Mouse (Mus musculus) forebrain, postnatal 0 days (tissue): ENCODE results near the gene Fam102b. TPM values are rescaled to one million over a fixed set of nuclear protein-coding genes. Genes with fewer than 3 reads are reported as not detected.

ENCODE experiments used
- ATAC-seq: fragments of 200-750 bp; cut with Nextera tagmentation; 2 replicates; pipeline ENCODE4 v1.8.0; 2017; ENCODE audit warnings: mild to moderate bottlenecking, moderate library complexity
- DNase-seq: peaks from one replicate; pipeline ENCODE4 v3.0.0-alpha.2; 2015
- H3K27ac ChIP-seq: fragments of 300-500 bp; sonication (generic); 2 replicates; pipeline ENCODE4 v1.5.1; 2014; ENCODE audit warnings: low read depth, mild to moderate bottlenecking, antibody characterized with exemption, low read length, moderate library complexity, mixed read lengths
- H3K27me3 ChIP-seq: fragments of 300-500 bp; sonication (generic); 2 replicates; pipeline ENCODE4 v1.6.1; 2014; ENCODE audit warnings: mild to moderate bottlenecking, low read length, mixed read lengths; ENCODE audit not compliant: insufficient read depth
- H3K36me3 ChIP-seq: fragments of 300-500 bp; sonication (generic); 2 replicates; pipeline ENCODE4 v1.6.1; 2014; ENCODE audit warnings: mild to moderate bottlenecking, moderate library complexity; ENCODE audit not compliant: insufficient read depth
- H3K4me1 ChIP-seq: fragments of 300-500 bp; sonication (generic); 2 replicates; pipeline ENCODE4 v1.6.1; 2014; ENCODE audit warnings: antibody characterized with exemption; ENCODE audit not compliant: insufficient read depth
- H3K4me2 ChIP-seq: fragments of 300-500 bp; sonication (generic); 2 replicates; pipeline ENCODE4 v1.6.1; 2014; ENCODE audit warnings: low read depth, mild to moderate bottlenecking, moderate library complexity
- H3K4me3 ChIP-seq: fragments of 300-500 bp; sonication (generic); 2 replicates; pipeline ENCODE4 v1.5.1; 2014; ENCODE audit warnings: low read depth, low read length, mixed read lengths
- H3K9ac ChIP-seq: fragments of 300-500 bp; sonication (generic); 2 replicates; pipeline ENCODE4 v1.6.1; 2014; ENCODE audit warnings: mild to moderate bottlenecking
- H3K9me3 ChIP-seq: fragments of 300-500 bp; sonication (generic); 2 replicates; pipeline ENCODE4 v1.6.1; 2016; ENCODE audit warnings: low read length
- CTCF ChIP-seq: sonication (generic); IDR thresholded peaks from 2 replicates; pipeline ENCODE4 v1.5.1; 2016; ENCODE audit warnings: antibody characterized with exemption, control low read depth, low read depth
- WGBS: fragments of 180-500 bp; shearing (Covaris S2); extraction: QIAGEN DNeasy Blood & Tissue Kit; methylation state at CpG from one replicate; pipeline ENCODE4 v1.1.7; 2014; 5-methylcytosine and 5-hydroxymethylcytosine counted together
- polyA plus RNA-seq: library from polyadenylated mRNA; unstranded; fragments of >200 nt; fragmentation: Nextera tagmentation; extraction: Ambion mirVana; gene quantifications from 2 replicates; pipeline ENCODE4 v1.2.1, GENCODE M21; 2015
- total RNA-seq: library from RNA; depleted of rRNA; stranded (reverse); fragments of >200 nt; gene quantifications from 2 replicates; pipeline ENCODE4 v1.2.3, GENCODE M21; 2014

Fam102b gene
- total and polyA plus RNA-seq, 2 experiments from 2014 or later: 26.8 to 99.9 TPM

GRCm38 (mm10) chr3:108961226-108961625 lies 66.2 kb downstream of the Fam102b start:
- H3K36me3 ChIP-seq: no peaks in the 10 kb centered on the region
- peak; percentile 95 for ATAC-seq
- H3K4me1 ChIP-seq: peaks cover 9% of the 10 kb centered on the region; the same call in 1 of the 2 replicates
- no peak overlapping the region; the same call in 1 of the 2 replicates for H3K9ac ChIP-seq
- 23% methylated on average over 7 of the region's 7 CpGs for WGBS
- peak overlapping the region; percentile 59 for H3K27ac ChIP-seq
- no peak for TF ChIP-seq CTCF
- H3K27me3 ChIP-seq: no peaks in the 10 kb centered on the region
- H3K4me2 ChIP-seq: peak overlapping the region; percentile 29
- DNase-seq: peak; percentile 65
- no peaks in the 10 kb centered on the region for H3K9me3 ChIP-seq
- H3K4me3 ChIP-seq: no peak overlapping the region

DNA sequence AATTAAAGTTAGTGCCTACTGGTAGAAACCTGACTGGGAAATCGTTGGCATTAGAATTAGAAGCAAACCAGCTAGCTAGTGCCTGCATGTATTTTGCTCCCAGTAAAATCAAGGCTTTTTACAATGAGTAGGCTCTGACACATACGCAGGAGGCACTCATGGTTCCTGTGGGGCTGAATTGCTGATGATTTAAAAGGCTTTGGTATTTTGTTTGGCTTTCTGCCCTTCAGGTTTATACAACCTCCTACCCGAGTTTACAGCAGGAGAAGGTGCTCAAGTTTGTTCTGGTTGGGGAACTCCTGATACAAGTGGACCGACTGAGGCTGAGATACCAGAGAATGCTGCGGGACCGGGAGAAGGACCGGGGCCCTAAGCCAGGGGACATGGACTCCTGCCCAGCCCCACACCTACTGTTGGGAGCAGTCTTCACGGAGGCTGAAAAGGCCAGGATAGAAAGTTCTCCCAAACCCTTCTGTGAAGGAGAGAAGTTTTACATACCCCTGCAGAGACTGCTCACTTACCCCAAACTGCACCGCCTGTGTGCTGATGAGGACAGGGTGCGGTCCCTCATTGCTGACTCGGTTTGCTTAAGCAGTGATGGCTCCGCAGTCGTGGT lies 67.6 kb downstream of the Fam102b start:
- Histone ChIP-seq H3K27me3 (no peaks in the 10 kb centered on the region), H3K4me2 (no peak overlapping the region), H3K9me3 (no peaks in the 10 kb centered on the region), H3K9ac (no peak overlapping the region), H3K4me3 (no peak overlapping the region), H3K4me1 (peaks cover 9% of the 10 kb centered on the region; the same call in 1 of the 2 replicates), H3K36me3 (no peaks in the 10 kb centered on the region), H3K27ac (no peak overlapping the region)
- no peak for ATAC-seq
- 72% methylated on average over 13 of the region's 13 CpGs for WGBS
- no peak for DNase-seq
- no peak for TF ChIP-seq CTCF

DNA sequence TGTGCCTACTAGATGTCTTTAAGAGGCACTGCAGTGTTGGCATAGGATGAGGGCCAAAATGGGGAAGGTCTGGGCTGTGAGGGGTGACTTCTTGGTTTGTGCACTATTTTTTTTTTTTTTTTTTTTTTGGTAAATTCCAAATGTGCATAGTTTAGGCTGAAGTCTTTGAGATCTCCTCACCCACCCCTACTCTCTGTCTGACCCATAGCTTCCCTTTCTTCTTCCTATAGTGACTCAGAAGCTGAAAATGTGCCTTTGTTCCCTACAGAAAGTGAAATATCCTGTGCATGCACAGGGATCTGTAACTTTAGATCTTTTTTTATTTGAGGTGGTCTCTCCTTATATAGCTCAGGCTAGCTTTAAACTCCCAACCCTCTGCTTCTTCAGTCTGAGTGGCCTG lies 69.4 kb downstream of the Fam102b start:
- H3K4me2 ChIP-seq: no peak overlapping the region
- no peaks in the 10 kb centered on the region for H3K36me3 ChIP-seq
- H3K27ac ChIP-seq: no peak overlapping the region
- H3K4me1 ChIP-seq: peaks cover 9% of the 10 kb centered on the region; the same call in 1 of the 2 replicates
- H3K27me3 ChIP-seq: no peaks in the 10 kb centered on the region
- no peak overlapping the region for H3K4me3 ChIP-seq
- DNase-seq (no peak), ATAC-seq (no peak)
- H3K9me3 ChIP-seq: no peaks in the 10 kb centered on the region
- no peak for TF ChIP-seq CTCF
- H3K9ac ChIP-seq: no peak overlapping the region

DNA sequence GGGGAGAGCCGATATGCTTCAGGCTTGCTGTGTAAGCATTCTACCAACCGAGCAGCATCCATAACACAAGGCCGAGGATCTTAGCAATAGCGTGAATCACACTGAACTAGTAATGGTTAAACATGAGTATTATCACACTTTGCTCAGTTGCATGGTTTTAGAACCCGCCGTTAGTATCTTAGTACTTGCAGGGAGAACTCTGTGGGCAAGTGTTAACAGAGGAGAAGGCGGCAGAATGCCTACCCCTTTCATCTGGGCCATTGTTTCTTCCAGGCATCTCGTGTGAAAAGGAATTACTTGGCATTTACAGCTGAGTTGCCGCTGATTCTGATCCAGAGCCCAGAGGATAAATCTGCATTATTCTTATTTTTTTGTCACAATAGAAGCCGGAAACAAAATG lies 86.4 kb downstream of the Fam102b start:
- no peak overlapping the region; the same call in 1 of the 2 replicates for H3K4me3 ChIP-seq
- H3K27ac ChIP-seq: no peak overlapping the region
- WGBS: 51% methylated on average over 10 of the region's 10 CpGs
- ATAC-seq (peak; percentile 29; the same call in 1 of the 2 replicates), DNase-seq (no peak)
- H3K4me2 ChIP-seq: no peak overlapping the region
- no peak overlapping the region for H3K9ac ChIP-seq
- H3K4me1 ChIP-seq: no peaks in the 10 kb centered on the region
- no peak for TF ChIP-seq CTCF
- no peaks in the 10 kb centered on the region for H3K27me3 ChIP-seq
- no peaks in the 10 kb centered on the region for H3K36me3 ChIP-seq
- H3K9me3 ChIP-seq: no peaks in the 10 kb centered on the region

DNA sequence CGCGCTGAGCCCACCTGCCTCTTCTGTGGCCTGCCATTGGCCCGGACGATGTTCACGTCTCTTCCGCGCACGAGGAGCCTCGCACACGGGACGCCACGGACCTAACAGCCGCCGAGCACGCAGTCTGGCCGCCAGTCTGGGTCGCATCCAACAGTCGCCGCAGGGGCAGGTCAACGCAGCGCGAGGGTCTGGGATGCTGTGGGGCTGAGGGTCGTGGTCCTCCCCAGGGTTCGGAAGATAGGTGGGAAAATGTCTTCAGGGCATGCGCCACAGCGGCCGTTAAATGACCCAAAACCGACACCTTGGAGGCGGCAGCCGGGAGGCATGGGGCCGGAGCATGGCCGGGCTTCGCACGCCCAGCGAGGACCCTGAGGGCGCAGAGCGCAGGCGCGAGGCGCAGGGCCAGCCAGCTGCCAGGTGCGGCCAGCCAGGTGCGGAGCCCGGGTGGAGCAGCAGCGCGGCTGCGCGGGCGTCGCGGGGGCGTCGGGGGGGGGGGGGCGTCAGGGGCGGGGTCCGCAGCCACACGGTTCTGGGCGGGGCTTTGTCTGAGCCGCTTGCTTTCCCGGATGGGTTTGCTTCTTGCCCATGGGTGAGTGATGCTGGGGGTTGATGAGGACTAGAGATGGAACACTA lies 87.3 kb downstream of the Fam102b start, which contains the start of gene Gm9857:
TSS of gene Gm9857 (minus strand) at position 445 of the 633 bp plus-strand sequence.
- Histone ChIP-seq H3K27ac (no peak within 1 kb of the TSS), H3K9me3 (no peaks in the 10 kb centered on the region), H3K9ac (no peak within 1 kb of the TSS), H3K36me3 (no peaks in the 10 kb centered on the region), H3K27me3 (no peaks in the 10 kb centered on the region), H3K4me3 (peak within 1 kb of the TSS; percentile 29), H3K4me1 (no peaks in the 10 kb centered on the region), H3K4me2 (peak within 1 kb of the TSS; percentile 47)
- 66% methylated on average over 46 of the region's 59 CpGs for WGBS
- ATAC-seq: peak; percentile 83
- no peak for TF ChIP-seq CTCF
- DNase-seq: peak; percentile 37

DNA sequence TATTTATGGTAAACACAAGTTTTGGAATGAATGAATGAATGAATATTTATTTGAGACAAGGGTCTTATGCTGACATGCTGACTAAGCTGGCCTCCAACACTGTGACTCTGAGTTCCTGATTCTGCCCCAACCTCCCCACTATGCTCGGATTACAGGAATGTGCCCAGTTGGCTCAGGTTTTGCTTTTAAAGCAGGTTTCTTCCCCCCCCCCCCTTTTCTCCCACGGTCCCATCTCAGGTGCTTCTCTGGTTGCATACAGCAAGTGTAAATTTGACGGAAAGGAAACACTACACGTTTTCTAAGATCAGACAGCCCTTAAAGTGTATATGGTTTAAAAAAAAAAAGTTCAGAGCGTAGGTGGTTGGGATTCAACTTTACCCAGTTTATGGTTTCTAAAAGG lies 87.8 kb downstream of the Fam102b start, which contains the start of gene Henmt1:
TSS of gene Henmt1 (plus strand) at position 301 of the 400 bp plus-strand sequence.
- Histone ChIP-seq H3K36me3 (no peaks in the 10 kb centered on the region), H3K9ac (no peak within 1 kb of the TSS), H3K4me2 (peak within 1 kb of the TSS; percentile 47), H3K4me1 (no peaks in the 10 kb centered on the region), H3K27ac (no peak within 1 kb of the TSS), H3K4me3 (peak within 1 kb of the TSS; percentile 29), H3K27me3 (no peaks in the 10 kb centered on the region), H3K9me3 (no peaks in the 10 kb centered on the region)
- DNase-seq (no peak), ATAC-seq (no peak)
- 86% methylated on average over 5 of the region's 5 CpGs for WGBS
- no peak for TF ChIP-seq CTCF

DNA sequence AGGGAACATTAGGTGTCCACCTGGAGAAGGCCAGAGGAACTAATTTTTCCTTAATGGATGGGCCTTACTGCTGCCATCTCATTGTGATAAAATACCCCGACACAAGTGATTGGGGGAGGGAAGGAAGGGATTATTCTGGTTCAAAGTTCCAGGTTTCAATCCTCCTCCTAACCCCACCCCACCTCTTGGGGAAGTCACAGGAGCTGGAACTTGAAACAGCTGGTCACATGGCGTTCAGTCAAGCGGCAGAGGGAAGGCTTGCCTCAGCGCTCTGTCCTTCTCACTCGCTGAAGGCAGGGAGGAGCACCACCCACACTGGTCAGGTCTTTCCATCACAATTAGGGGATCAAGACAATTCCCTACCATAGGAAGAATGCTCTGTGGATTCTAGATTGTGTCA lies 88.7 kb downstream of the Fam102b start:
- DNase-seq: no peak

More for the DNA sequence above, 88.7 kb downstream of the Fam102b start:
- Histone ChIP-seq H3K4me2 (no peak overlapping the region), H3K27ac (no peak overlapping the region), H3K9me3 (no peaks in the 10 kb centered on the region), H3K4me1 (no peaks in the 10 kb centered on the region), H3K4me3 (no peak overlapping the region), H3K36me3 (no peaks in the 10 kb centered on the region), H3K27me3 (no peaks in the 10 kb centered on the region), H3K9ac (no peak overlapping the region)
- TF ChIP-seq CTCF: no peak
- WGBS: 91% methylated on average over 5 of the region's 5 CpGs
- no peak for ATAC-seq
